Mouse (Mus musculus) urinary bladder, postnatal 25 days (tissue): ENCODE measurements at regions not wholly inside any gene's neighbourhood (a gene's known extent, or its start where the extent isn't known, plus 50 kb on each side); places are given as distances from the start of the nearest gene placed in this dataset.
A peak's percentile ranks its signal among the peaks of the same experiment; 100 is the strongest.

Experiments
- DNase-seq: peaks from one replicate; pipeline ENCODE4 v3.0.0; 2022; ENCODE audit warnings: low spot score

DNA sequence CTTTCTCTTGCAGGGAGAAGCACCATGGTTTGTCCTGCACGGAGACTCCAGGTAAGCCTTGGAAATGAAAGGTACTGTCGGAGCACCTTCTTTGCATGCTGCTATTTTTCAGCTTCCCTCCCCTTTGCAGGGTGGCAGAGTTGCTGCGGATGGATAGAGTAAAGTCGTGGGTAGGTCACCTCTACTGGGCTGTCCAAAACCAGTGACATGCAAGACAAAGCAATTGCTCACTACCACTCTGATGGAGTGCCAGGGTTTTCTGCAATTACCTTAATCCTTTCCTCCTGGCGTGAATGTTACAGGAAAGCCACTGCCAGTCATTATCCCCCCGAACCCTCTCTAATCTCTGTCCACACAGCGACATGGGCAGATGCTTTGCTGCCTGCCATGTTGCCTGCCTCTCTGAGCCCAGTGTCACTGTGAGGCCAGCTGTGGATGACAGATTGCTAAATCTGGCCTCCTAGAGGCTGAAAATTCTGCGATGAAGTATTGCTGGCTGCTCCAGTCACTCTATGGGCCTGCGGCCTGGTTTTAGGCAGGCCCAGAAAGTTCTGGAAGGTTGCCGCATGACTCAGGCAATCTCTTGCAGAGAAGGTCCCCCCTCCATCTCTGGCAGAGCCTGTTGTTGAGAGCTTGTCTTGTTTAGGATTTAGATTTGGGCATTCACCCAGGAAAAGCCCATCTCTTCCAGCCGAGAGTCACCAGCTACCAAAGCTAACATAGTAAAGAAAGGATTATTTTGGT is 54.1 kb upstream of the Sod3 start:
- DNase-seq: peak; percentile 59

DNA sequence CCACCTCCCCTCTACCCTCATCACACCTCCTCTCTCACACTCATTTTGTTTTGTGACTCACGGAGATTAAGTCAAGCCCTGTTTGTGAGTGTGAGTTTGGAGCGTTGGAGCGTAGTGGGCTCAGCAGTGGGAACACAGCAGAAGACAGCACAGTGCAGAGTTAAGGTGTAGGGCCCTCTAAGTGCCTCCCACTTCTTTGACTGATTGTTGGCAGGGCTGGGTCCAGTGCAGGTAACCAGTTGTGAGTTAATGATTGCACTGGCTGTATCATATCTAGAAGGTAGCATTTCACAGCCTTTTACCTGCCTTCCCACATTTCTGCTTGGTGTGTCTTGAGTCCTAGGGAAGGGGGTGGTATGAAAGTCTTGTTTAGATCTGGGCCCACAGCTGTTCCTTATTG is 67.3 kb upstream of the Sod3 start:
- no peak for DNase-seq

DNA sequence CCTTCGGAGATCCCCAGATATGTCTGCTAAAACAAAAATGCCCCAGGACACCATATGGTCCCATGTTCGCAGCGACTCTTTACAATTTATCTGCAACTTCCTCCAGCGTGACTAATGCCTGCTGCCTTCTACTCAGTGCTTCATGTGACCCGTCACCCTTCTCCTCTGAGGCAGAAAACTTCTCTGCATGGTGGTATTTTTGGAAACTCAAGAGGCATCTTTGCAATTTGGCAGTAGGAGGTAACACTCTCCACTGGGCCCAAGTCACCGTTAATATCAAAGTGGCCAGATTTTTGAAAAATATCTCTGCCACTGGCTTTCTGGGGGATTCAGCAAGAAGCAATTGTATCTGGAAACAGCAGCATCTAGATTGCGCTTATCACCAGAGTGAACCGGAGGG is 69.1 kb upstream of the Sod3 start:
- no peak for DNase-seq

DNA sequence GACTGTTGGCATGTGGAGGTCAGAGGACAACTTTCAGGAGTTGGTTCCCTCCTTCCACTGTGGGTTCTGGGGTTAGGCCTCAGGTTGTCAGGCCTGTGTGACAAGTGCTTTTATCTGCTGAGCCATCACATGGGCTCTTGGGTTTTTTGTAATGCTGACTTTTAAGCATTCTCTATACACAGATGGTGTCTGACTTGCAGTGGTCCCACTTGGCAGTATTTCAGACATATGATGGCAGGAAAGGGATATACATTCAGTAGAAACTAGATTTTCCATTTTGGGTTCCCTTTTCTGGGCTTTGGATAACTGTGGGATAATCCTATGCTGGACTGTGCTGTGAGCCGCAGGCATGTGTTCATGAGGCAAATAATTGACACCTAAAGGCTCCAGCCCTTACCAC is 75.3 kb upstream of the Sod3 start:
- no peak for DNase-seq

DNA sequence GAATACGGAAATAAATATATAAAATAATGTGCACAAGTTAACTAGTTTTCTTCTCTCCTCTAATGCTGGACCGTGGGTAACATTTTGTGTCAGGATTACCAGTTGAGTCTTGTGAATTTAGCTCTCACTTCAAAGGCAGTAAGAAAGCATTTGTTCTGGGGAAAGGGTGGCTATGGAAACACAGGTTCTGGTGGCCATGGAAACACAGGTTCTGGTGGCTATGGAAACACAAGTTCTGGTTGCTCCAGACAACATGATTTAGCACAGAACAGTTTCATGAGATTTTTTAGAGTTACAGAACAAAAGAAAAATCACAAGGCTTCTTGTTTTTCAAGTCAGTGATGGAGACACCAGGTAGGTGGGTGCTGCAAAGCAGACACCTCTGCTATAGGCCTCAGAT is 82.7 kb upstream of the Sod3 start:
- DNase-seq: no peak

DNA sequence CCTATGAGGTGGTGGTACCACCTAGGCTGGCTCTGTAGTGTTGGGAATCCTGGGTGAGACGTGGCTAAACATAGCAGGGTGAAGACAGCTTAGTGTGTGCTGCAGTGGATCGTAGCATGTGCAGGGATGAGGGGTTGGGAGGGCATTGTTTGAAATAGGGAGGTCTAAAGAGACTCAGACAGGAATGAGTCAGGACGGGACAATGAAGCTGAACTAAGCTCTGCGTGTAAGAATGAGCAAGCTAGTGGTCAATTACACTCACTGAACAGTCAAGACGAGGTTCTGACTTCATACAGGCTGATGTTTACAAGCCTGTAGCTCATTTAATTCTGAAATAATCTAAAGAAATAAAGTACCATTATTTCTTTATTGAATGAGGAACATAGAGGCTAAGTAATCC is 85.5 kb upstream of the Sod3 start:
- DNase-seq: no peak

DNA sequence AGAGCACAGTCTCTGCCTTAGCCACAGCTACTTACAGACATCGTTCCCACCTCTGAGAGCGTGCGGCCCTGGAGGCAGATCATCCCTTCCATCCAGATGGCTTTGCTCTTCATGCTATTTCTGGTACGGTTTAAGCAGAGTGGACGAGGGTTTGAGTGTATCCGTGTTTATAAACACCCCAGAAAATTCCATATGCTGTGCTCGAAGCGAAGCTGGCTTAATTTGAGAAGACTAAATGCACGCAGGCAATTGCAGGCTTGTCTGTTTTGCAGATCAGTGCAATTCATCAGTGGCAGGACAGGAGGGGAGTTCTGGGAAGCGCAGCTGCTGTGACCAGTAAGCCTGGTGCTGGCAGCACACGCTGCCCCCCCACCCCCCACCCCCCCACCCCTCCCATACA is 72.9 kb upstream of the Dhx15 start:
- no peak for DNase-seq

DNA sequence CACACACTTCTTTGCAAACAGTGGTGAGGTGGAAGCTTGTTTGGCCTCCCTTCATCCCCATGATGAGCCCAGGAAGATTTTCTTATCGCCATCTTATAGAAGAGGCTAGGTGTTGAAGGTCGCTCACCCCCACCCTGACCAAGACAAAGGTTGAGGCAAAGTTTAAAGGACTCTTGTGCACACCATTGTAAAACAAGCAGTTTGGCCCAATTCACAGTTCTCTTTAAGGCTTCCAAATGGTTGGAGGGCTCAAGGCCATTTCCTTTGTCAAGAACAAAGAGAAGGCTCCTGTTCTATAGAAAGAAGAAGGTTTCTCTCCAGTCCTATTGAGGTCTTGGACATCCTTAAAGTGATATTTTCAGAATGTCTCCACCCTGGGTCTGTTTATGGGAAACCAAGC is 67.8 kb upstream of the Dhx15 start:
- no peak for DNase-seq

DNA sequence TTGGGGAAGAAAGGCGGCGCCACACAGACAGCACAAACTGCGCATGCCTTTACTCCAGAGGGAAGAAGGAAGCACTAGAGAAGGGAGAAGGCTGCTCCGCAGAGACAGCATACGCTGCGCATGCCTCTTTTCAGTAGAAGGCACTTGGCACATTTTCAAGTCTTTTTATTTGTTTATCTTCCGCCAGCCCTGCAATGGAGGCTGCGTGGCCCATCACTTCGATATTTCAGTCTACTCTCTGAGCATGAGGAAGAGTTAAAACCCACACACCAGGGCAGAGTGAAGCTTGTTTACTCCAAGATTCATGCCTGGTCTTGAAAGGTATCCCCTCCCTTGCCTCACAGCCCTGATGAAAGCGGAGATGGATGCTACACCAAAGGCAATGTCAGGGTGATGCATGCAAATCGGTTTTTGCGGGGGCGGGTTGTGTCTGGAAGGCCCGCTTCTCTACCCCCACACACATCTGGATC is 64.3 kb upstream of the Dhx15 start:
- DNase-seq: peak; percentile 25

DNA sequence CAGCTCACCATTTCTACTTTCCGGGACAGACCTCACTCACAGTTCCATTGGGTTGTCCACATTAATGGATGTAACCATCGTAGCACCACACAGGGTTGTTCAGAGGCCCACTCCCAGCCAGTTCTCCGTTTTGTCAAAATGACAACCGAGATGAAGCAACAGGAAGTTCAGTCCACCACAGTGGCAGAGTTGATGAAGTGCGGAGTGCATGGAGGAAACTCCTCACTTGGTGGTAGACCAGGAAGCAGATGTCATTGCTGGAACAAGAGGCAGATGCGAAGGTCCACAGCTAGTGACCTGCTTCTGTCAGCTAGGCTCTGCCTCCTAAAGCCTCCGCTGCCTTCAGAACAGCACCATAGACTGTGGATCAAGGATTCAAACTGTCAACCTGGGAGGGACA is 59.5 kb upstream of the Dhx15 start:
- DNase-seq: no peak

DNA sequence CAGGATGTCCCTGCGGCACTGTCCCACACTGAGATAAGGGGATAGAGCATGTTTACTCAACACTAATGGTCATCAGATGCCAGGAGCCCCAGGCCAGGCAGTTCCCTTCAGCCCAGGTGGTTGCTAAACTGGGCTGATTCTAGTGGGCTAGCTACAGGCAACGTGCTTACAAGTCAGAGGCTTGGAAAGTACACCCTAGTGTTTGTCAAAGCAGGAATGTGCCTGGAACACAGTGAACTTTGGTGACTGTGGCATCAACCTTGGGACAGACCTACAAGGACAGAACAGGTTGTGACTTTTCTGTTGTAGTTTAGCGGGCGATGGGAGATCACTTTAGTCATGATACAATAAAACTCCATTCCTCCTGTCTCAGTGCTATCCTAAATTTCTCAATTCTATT is 53.6 kb upstream of the Dhx15 start:
- no peak for DNase-seq

DNA sequence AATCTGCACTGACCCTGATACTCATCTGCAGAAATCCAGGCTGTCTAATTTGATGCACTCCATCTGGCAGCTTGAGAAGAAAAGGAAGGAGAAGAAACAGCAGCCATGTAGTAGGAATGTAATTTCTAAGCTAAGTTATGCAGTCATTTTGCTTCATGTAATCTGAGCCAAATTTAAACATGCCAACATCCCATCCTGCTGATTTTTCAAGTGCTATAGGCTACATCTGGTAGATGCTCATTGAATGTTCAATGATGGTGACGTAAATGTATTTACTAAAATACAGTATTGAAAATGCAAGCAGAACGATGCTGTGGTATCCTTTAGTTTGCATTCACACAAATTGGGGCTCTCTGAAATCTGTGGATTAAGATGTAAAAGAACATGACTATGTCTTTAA is 52.1 kb upstream of the Dhx15 start:
- no peak for DNase-seq

DNA sequence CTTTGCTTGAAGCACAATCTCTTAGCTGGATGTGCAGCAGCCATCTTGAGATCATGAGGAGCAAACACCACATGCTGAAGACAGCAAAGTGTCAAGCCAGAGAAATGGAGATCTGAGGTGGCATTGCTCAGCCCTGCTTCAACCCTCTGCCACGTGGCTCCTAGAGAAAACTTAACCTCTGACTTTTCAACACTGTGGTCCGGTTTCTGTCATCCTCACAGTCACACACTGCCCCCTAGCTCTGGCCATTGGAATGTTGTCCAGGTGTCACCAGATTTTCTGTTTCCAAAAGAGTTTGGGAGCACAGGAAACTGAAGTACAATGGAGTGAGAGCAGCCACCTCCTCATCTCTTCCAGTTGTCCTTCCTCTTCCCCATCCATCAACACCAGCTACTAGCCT is 50.2 kb upstream of the Dhx15 start:
- DNase-seq: no peak
